Mouse (Mus musculus) stomach, embryonic 14.5 days (tissue): Measurements from ENCODE around the gene Gm49322. TPM values are rescaled to one million over a fixed set of nuclear protein-coding genes. Genes with fewer than 3 reads are reported as not detected.
A peak's percentile ranks its signal among the peaks of the same experiment; 100 is the strongest.

ENCODE experiments used
- ATAC-seq: fragments of 200-750 bp; cut with Nextera tagmentation; 2 replicates; pipeline ENCODE4 v1.8.0; 2017; ENCODE audit warnings: low read depth, moderate TSS enrichment; ENCODE audit not compliant: insufficient number of reproducible peaks, insufficient read depth, low FRiP score
- H3K27ac ChIP-seq: fragments of 300-500 bp; sonication (generic); 2 replicates; pipeline ENCODE4 v1.5.1; 2014; ENCODE audit warnings: mild to moderate bottlenecking, low read length, moderate library complexity, mixed read lengths
- H3K27me3 ChIP-seq: fragments of 300-500 bp; sonication (generic); 2 replicates; pipeline ENCODE4 v1.6.1; 2014; ENCODE audit warnings: low read length, control low read depth, mixed read lengths; ENCODE audit not compliant: control insufficient read depth, insufficient read depth
- H3K36me3 ChIP-seq: fragments of 300-500 bp; sonication (generic); 2 replicates; pipeline ENCODE4 v1.6.1; 2014; ENCODE audit warnings: mild to moderate bottlenecking, control low read depth, low read length, moderate library complexity, mixed read lengths; ENCODE audit not compliant: control insufficient read depth, insufficient read depth
- H3K4me1 ChIP-seq: fragments of 300-500 bp; sonication (generic); 2 replicates; pipeline ENCODE4 v1.6.1; 2014; ENCODE audit warnings: low read length, control low read depth, mixed read lengths; ENCODE audit not compliant: control insufficient read depth, insufficient read depth
- H3K4me2 ChIP-seq: fragments of 300-500 bp; sonication (generic); replicated peaks from 2 replicates; pipeline ENCODE4 v1.6.1; 2014; ENCODE audit warnings: low read depth, low read length, control low read depth
- H3K4me3 ChIP-seq: fragments of 300-500 bp; sonication (generic); 2 replicates; pipeline ENCODE4 v1.5.1; 2014; ENCODE audit warnings: low read depth, low read length, control low read depth
- H3K9ac ChIP-seq: fragments of 300-500 bp; sonication (generic); replicated peaks from 2 replicates; pipeline ENCODE4 v1.6.1; 2014; ENCODE audit warnings: low read depth, mild to moderate bottlenecking, control low read depth, low read length, moderate library complexity, mixed read lengths
- H3K9me3 ChIP-seq: fragments of 300-500 bp; sonication (generic); 2 replicates; pipeline ENCODE4 v1.6.1; 2016; ENCODE audit warnings: low read depth, low read length, control low read depth; ENCODE audit not compliant: control insufficient read depth
- WGBS: fragments of 180-500 bp; shearing (Covaris S2); extraction: QIAGEN DNeasy Blood & Tissue Kit; methylation state at CpG from one replicate; pipeline ENCODE4 v1.1.7; 2014; 5-methylcytosine and 5-hydroxymethylcytosine counted together
- polyA plus RNA-seq: library from polyadenylated mRNA; unstranded; fragments of >200 nt; fragmentation: Nextera tagmentation; extraction: Ambion mirVana; gene quantifications from 2 replicates; pipeline ENCODE4 v1.2.1, GENCODE M21; 2014

The Gm49322 gene
- polyA plus RNA-seq, 1 experiment from 2014 or later, result 1.5 TPM

GRCm38 (mm10) chr10:80586407-80587304 lies 19.2 kb upstream of the Gm49322 start:
- Histone ChIP-seq H3K9ac (no peak overlapping the region), H3K4me2 (peak overlapping the region; percentile 10; the same call in 1 of the 2 replicates), H3K9me3 (no peaks in the 10 kb centered on the region), H3K4me3 (0 out of 2 replicates have a peak overlapping the region, but pooled peaks have one; percentile 5), H3K27ac (peak overlapping the region; percentile 67; the same call in 1 of the 2 replicates), H3K36me3 (peaks cover 19% of the 10 kb centered on the region), H3K4me1 (peaks cover 10% of the 10 kb centered on the region), H3K27me3 (no peaks in the 10 kb centered on the region)
- 94% methylated on average over 51 of the region's 51 CpGs for WGBS
- no peak for ATAC-seq

- Histone ChIP-seq H3K27ac (peak overlapping the region; percentile 67; the same call in 1 of the 2 replicates), H3K9ac (no peak overlapping the region), H3K4me1 (peaks cover 10% of the 10 kb centered on the region), H3K27me3 (no peaks in the 10 kb centered on the region), H3K4me2 (0 out of 2 replicates have a peak overlapping the region, but pooled peaks have one; percentile 10), H3K4me3 (0 out of 2 replicates have a peak overlapping the region, but pooled peaks have one; percentile 5), H3K36me3 (peaks cover 19% of the 10 kb centered on the region), H3K9me3 (no peaks in the 10 kb centered on the region)
- 71% methylated on average over 4 of the region's 4 CpGs for WGBS
- ATAC-seq, result no peak
These were observed 18.5 kb upstream of the Gm49322 start for GRCm38 (mm10) chr10:80587305-80587657.

DNA sequence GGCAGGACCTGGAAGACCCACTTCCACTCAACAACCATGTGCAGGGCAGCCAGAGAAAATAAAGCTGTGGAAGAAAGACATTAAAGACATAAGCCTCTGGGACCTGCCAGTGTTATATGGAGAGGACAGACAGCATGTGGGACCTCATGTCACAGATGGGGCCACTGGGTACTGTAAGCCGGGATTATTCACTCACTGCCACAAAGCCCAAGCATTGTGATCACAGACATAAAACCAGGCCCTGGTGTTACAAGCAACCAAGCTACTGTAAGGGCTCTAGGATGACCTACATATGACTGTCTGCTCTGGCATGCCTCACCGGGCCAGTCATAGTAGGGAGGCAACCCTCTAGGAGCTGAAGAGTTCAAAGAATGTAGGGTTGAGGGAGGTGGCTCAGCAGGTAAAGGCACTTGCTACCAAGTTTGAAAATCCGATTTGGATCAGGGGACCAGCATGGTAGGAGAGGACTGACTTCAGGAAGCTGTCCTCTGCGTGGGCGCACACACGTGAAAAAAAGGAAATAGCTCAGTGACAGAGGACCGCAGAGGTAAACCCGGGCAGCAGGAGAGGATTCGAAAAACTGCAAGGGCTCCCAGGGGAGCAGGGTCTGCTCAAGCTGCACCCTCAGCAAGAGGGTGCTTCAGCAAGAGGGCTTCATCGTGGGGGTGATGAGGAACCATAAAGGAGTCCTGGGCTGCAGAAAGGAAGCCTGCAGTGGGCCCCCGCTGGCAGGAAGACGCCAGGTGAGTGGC lies 16.5 kb upstream of the Gm49322 start:
- WGBS, result 18% methylated on average over 12 of the region's 12 CpGs
- Histone ChIP-seq H3K4me2 (peak overlapping the region; percentile 76), H3K4me3 (peak overlapping the region; percentile 73), H3K9ac (peak overlapping the region; percentile 83), H3K4me1 (peaks cover 10% of the 10 kb centered on the region), H3K9me3 (no peaks in the 10 kb centered on the region), H3K36me3 (peaks cover 9% of the 10 kb centered on the region; the same call in 1 of the 2 replicates), H3K27ac (no peak overlapping the region), H3K27me3 (no peaks in the 10 kb centered on the region)
- no peak for ATAC-seq

GRCm38 (mm10) chr10:80589879-80590854 lies 15.7 kb upstream of the Gm49322 start, which contains the start of gene Abhd17a:
Gene Abhd17a (minus strand): TSS chr10:80590341.
- Histone ChIP-seq H3K9ac (peak within 1 kb of the TSS; percentile 83), H3K4me1 (peaks cover 10% of the 10 kb centered on the region), H3K27me3 (no peaks in the 10 kb centered on the region), H3K4me2 (peak within 1 kb of the TSS; percentile 76), H3K9me3 (no peaks in the 10 kb centered on the region), H3K36me3 (peaks cover 5% of the 10 kb centered on the region; the same call in 1 of the 2 replicates), H3K27ac (peak within 1 kb of the TSS; percentile 30; the same call in 1 of the 2 replicates), H3K4me3 (peak within 1 kb of the TSS; percentile 73)
- under 1% methylated on average over 70 of the region's 73 CpGs for WGBS
- ATAC-seq, result peak; percentile 95

DNA sequence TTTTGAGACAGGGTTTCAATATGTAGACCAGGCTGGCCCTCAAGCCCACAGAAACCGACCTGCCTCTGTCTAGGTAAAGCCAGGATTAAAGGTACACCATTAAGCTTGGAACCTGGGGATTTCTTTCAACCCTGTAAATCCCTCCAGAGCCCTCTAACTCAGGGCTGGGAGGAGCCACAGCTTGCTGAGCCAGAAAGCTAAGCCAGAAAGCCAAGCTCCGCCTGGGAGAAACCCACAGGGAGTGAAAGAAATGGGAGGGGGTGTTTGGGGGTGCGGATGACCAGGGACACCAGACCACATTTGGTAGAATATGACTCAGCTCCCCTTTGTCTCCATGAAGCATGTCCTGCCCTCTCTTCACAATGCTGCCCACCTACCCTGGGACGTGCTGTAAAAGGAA lies 9.5 kb upstream of the Gm49322 start:
- WGBS, result 35% methylated on average over 4 of the region's 4 CpGs
- Histone ChIP-seq H3K4me1 (no peaks in the 10 kb centered on the region), H3K9me3 (no peaks in the 10 kb centered on the region), H3K9ac (no peak overlapping the region), H3K4me3 (no peak overlapping the region), H3K27me3 (no peaks in the 10 kb centered on the region), H3K36me3 (no peaks in the 10 kb centered on the region), H3K4me2 (no peak overlapping the region), H3K27ac (no peak overlapping the region)
- ATAC-seq, result no peak

GRCm38 (mm10) chr10:80602698-80603325 lies 3.0 kb upstream of the Gm49322 start, which contains the start of the genes Scamp4 and Adat3:
Gene Scamp4 (plus strand): TSS chr10:80602872.
Gene Adat3 (plus strand): TSS chr10:80602880.
- Histone ChIP-seq H3K9ac (peak within 1 kb of the TSS; percentile 57), H3K4me1 (peaks cover 11% of the 10 kb centered on the region), H3K4me3 (peak within 1 kb of the TSS; percentile 68), H3K36me3 (peaks cover 20% of the 10 kb centered on the region; the same call in 1 of the 2 replicates), H3K27ac (peak within 1 kb of the TSS; percentile 77), H3K4me2 (peak within 1 kb of the TSS; percentile 96), H3K27me3 (no peaks in the 10 kb centered on the region), H3K9me3 (no peaks in the 10 kb centered on the region)
- WGBS, result under 1% methylated on average over 54 of the region's 54 CpGs
- ATAC-seq, result peak; percentile 92

- Histone ChIP-seq H3K4me2 (peak overlapping the region; percentile 96), H3K27me3 (no peaks in the 10 kb centered on the region), H3K4me3 (peak overlapping the region; percentile 68), H3K27ac (peak overlapping the region; percentile 77), H3K9me3 (no peaks in the 10 kb centered on the region), H3K4me1 (peaks cover 11% of the 10 kb centered on the region), H3K9ac (peak overlapping the region; percentile 57), H3K36me3 (peaks cover 25% of the 10 kb centered on the region)
- WGBS, result 31% methylated on average over 7 of the region's 7 CpGs
- ATAC-seq, result no peak
These were observed 2.5 kb upstream of the Gm49322 start for GRCm38 (mm10) chr10:80603364-80603763.
